Mouse (Mus musculus) kidney, postnatal 0 days (tissue): Measurements from ENCODE around the gene Cryl1. TPM values are rescaled to one million over a fixed set of nuclear protein-coding genes. Genes with fewer than 3 reads are reported as not detected.

Source experiments
- ATAC-seq: fragments of 200-750 bp; cut with Nextera tagmentation; replicated peaks from 2 replicates; pipeline ENCODE4 v1.8.0; 2017; ENCODE audit warnings: low read depth, moderate number of reproducible peaks, moderate TSS enrichment, moderate library complexity; ENCODE audit not compliant: low FRiP score
- DNase-seq: peaks from one replicate; pipeline ENCODE4 v3.0.0-alpha.2; 2016; ENCODE audit warnings: low spot score
- H3K27ac ChIP-seq: fragments of 300-500 bp; sonication (generic); 2 replicates; pipeline ENCODE4 v1.5.1; 2014; ENCODE audit warnings: mild to moderate bottlenecking
- H3K27me3 ChIP-seq: fragments of 300-500 bp; sonication (generic); 2 replicates; pipeline ENCODE4 v1.6.1; 2014; ENCODE audit warnings: low read length, mixed read lengths; ENCODE audit not compliant: insufficient read depth
- H3K36me3 ChIP-seq: fragments of 300-500 bp; sonication (generic); 2 replicates; pipeline ENCODE4 v1.6.1; 2014; ENCODE audit warnings: low read length, mixed read lengths; ENCODE audit not compliant: insufficient read depth
- H3K4me1 ChIP-seq: fragments of 300-500 bp; sonication (generic); replicated peaks from 2 replicates; pipeline ENCODE4 v1.6.1; 2014; ENCODE audit warnings: antibody characterized with exemption, low read length, mixed read lengths; ENCODE audit not compliant: insufficient read depth
- H3K4me2 ChIP-seq: fragments of 300-500 bp; sonication (generic); 2 replicates; pipeline ENCODE4 v1.6.1; 2014; ENCODE audit warnings: mild to moderate bottlenecking, low read length, moderate library complexity, mixed read lengths
- H3K4me3 ChIP-seq: fragments of 300-500 bp; sonication (generic); replicated peaks from 2 replicates; pipeline ENCODE4 v1.5.1; 2014; ENCODE audit warnings: low read depth, low read length
- H3K9ac ChIP-seq: fragments of 300-500 bp; sonication (generic); 2 replicates; pipeline ENCODE4 v1.6.1; 2014; ENCODE audit warnings: low read depth, low read length
- H3K9me3 ChIP-seq: fragments of 300-500 bp; sonication (generic); replicated peaks from 2 replicates; pipeline ENCODE4 v1.6.1; 2016; ENCODE audit warnings: low read length, inconsistent platforms, mixed read lengths
- CTCF ChIP-seq: IDR thresholded peaks from 2 replicates; pipeline ENCODE4 v1.5.1; 2016; ENCODE audit warnings: antibody characterized with exemption, low read depth, mild to moderate bottlenecking, moderate library complexity
- WGBS: fragments of 180-500 bp; shearing (Covaris S2); extraction: QIAGEN DNeasy Blood & Tissue Kit; methylation state at CpG from one replicate; pipeline ENCODE4 v1.1.7; 2014; 5-methylcytosine and 5-hydroxymethylcytosine counted together
- polyA plus RNA-seq: library from polyadenylated mRNA; unstranded; fragments of >200 nt; fragmentation: Nextera tagmentation; extraction: Ambion mirVana; gene quantifications from 2 replicates; pipeline ENCODE4 v1.2.1, GENCODE M21; 2015

Gene Cryl1
- polyA plus RNA-seq, 1 experiment from 2014 or later = 100 TPM

DNA sequence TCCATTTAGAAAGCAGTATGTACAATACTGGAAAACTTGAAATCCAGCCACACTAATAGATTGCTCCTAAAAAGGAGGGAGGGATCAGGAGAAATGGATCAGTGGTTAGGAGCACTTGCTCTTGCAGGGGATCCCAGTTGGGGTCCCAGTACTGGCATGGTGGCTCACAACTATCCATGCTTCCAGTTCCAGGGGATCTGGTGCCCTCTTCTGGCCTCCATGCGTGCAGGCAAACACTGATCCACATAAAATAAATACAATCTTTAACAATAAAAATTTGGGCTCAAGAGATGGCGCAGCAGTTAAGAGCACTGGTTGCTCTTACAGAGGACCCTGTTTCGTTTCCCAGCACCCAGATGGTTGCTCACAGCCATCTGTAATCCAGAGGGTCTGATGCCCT, 52.2 kb downstream of the Cryl1 start:
- Histone ChIP-seq H3K27ac (no peak overlapping the region), H3K9ac (no peak overlapping the region), H3K4me1 (peaks cover 16% of the 10 kb centered on the region; the same call in 1 of the 2 replicates), H3K27me3 (no peaks in the 10 kb centered on the region), H3K36me3 (no peaks in the 10 kb centered on the region), H3K9me3 (no peaks in the 10 kb centered on the region), H3K4me2 (no peak overlapping the region), H3K4me3 (no peak overlapping the region)
- 98% methylated on average over 3 of the region's 3 CpGs for WGBS
- ATAC-seq (no peak), DNase-seq (no peak)
- TF ChIP-seq CTCF = peak; percentile 42

DNA sequence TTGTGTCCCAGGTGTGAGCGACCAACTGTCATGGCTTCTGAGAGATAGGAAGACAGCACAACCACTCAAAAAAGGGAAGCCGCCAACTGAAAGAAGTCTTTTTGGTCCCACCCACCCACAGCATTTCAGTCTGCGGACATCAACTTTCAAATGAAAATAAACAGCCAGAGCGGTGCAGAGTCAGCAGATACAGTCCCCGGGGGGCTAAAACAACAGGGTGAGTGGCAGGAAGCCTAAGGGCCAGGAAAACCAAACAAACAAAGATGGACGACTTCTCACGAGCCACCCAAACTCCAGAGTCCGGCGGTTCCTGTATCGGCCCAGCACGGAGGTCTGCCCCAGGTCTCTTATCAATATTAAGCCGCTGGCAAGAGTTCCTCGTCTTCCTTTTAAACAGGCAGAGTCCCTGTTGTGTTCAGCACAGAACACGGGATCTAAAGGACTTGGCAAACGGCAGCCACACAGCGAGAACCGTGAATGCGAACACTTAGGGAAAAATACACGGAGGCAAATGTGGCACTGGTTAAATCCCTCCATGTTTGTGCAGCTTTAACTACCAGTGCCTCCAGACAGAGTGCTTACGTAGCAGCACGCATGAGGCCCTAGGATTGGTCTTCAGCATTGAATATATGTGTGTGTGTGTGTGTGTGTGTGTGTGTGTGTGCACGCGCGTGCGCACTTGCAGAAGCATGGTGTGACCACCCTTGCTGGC, 53.4 kb downstream of the Cryl1 start:
- H3K9ac ChIP-seq = peak overlapping the region; percentile 42; the same call in 1 of the 2 replicates
- H3K4me3 ChIP-seq = 0 out of 2 replicates have a peak overlapping the region, but pooled peaks have one; percentile 6
- no peaks in the 10 kb centered on the region for H3K27me3 ChIP-seq
- TF ChIP-seq CTCF = no peak
- peaks cover 16% of the 10 kb centered on the region; the same call in 1 of the 2 replicates for H3K4me1 ChIP-seq
- ATAC-seq (no peak), DNase-seq (peak; percentile 52)
- H3K9me3 ChIP-seq = no peaks in the 10 kb centered on the region
- peak overlapping the region; percentile 38 for H3K4me2 ChIP-seq
- WGBS = 50% methylated on average over 25 of the region's 25 CpGs
- H3K36me3 ChIP-seq = no peaks in the 10 kb centered on the region
- peak overlapping the region; percentile 25; the same call in 1 of the 2 replicates for H3K27ac ChIP-seq

DNA sequence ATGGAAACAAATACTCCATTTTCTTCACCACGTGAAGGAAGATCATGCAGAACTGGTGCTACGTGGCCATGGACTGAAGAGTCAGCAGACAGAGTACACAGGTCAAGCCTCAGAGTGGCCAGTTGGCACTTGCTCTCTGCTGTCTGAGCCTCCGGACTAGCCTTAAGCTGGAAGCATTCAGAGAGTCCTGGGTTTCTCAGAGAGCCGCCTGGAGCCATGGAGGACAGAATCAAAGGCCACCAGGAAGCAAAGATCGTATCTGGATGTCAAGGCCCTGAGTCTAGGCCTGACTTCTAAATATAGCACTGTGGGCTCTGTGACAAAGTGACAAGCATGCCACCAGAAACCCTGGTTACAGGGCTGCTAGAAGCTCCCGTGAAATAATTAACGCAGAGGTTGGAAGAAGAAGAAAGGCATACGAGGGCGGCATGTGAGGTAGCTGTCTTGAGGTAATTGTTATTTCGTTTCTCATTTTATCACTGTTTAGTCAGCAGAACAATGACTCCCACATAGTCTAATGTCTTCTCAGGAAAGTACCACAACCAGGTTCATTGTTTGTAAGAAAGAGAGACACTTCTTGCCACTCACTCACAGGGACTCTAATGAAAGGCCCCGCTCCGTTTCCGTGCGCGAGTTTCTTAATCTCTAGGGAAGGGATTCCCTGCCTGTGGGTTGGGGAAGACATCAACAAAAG, 55.1 kb downstream of the Cryl1 start:
- H3K36me3 ChIP-seq = no peaks in the 10 kb centered on the region
- WGBS = 50% methylated on average over 15 of the region's 15 CpGs
- ATAC-seq = peak; percentile 78
- no peak for DNase-seq
- peaks cover 16% of the 10 kb centered on the region; the same call in 1 of the 2 replicates for H3K4me1 ChIP-seq
- H3K9ac ChIP-seq = no peak overlapping the region
- H3K27me3 ChIP-seq = no peaks in the 10 kb centered on the region
- H3K4me3 ChIP-seq = no peak overlapping the region
- TF ChIP-seq CTCF = no peak
- H3K9me3 ChIP-seq = no peaks in the 10 kb centered on the region
- no peak overlapping the region for H3K4me2 ChIP-seq
- H3K27ac ChIP-seq = peak overlapping the region; percentile 48; the same call in 1 of the 2 replicates

DNA sequence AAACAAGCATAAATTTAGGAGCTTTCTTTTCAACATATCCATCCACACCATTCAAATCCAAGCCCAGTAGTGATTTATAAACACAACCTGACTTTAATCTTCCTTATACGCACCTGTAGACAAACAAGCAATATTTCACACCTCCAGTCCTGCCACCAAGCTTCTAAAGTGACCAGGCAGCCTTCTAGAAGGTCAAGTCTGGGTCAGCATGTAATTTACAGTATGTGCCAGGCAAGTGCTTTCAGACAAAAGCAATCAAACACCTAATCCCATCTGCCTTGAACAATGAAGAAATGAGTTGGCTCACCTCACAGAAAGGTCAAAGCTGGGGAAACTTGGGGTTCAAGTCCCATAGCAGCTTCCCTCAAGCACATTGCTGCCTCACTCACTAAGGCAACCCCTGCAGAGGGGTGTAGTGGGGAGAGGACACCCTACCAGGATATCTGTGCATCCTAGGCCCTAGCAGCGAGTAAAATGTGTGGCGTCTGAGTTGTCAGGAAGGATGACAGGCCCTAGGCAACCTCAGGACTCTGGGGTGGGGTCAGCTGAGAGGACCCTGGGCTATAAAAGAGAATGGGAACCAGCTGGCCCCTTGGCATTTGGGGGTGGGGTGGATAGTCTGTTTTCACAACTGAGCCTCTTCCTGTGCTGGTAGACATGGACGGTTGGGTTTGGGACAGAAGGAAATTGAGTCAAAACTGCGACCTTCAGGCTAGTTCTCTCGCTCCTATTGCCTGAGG, 55.8 kb downstream of the Cryl1 start:
- H3K4me2 ChIP-seq = no peak overlapping the region
- peaks cover 16% of the 10 kb centered on the region; the same call in 1 of the 2 replicates for H3K4me1 ChIP-seq
- TF ChIP-seq CTCF = no peak
- H3K9me3 ChIP-seq = no peaks in the 10 kb centered on the region
- 41% methylated on average over 6 of the region's 6 CpGs for WGBS
- H3K27me3 ChIP-seq = no peaks in the 10 kb centered on the region
- no peaks in the 10 kb centered on the region for H3K36me3 ChIP-seq
- ATAC-seq = peak; percentile 48
- no peak overlapping the region for H3K4me3 ChIP-seq
- H3K27ac ChIP-seq = peak overlapping the region; percentile 48; the same call in 1 of the 2 replicates
- H3K9ac ChIP-seq = no peak overlapping the region
- peak; percentile 59 for DNase-seq

DNA sequence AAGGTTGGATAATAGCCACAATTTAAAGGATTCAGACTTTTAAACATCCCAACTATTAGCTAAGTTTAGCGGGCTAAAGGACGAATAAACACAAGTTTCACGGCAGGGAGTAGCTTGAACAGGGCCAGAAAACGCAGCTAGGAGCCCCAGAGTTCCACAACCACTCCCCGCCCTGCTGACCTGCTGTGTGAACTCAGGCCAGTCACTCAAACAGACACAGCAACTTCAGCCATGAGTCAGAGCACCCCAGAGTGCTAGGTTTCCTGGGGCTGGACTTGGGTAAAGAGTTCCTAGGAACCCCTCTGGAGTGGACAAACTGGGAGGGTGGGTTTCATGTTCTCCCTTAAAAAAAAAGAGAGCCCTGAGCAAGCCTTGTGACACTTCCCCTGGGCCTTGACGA, 59.7 kb downstream of the Cryl1 start:
- Histone ChIP-seq H3K27me3 (no peaks in the 10 kb centered on the region), H3K9me3 (no peaks in the 10 kb centered on the region), H3K4me3 (no peak overlapping the region), H3K36me3 (no peaks in the 10 kb centered on the region), H3K4me2 (no peak overlapping the region), H3K9ac (no peak overlapping the region), H3K4me1 (peaks cover 9% of the 10 kb centered on the region; the same call in 1 of the 2 replicates), H3K27ac (no peak overlapping the region)
- WGBS = 51% methylated on average over 6 of the region's 6 CpGs
- no peak for TF ChIP-seq CTCF
- DNase-seq (no peak), ATAC-seq (no peak)

DNA sequence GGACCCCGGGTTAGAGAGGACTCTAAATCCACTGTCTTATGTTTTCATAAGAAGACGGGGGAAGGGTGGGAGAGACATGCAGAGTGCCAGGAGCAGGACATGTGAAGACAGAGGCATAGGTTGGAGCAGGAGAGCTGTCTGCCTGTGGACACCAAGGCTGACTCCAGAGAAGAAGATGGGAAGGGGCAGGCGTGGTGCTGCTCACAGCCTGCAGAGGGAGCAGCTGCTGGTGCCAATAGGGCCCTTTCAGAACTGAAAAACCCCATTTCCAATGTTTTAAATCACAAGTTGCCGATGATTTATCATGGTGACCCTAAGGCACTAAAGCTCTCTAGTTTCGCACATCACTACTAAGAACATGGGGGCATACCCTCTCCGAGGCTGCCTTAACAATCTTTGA, 63.5 kb downstream of the Cryl1 start:
- Histone ChIP-seq H3K4me2 (no peak overlapping the region), H3K9me3 (no peaks in the 10 kb centered on the region), H3K9ac (no peak overlapping the region), H3K27me3 (no peaks in the 10 kb centered on the region), H3K27ac (no peak overlapping the region), H3K4me3 (no peak overlapping the region), H3K36me3 (no peaks in the 10 kb centered on the region), H3K4me1 (no peaks in the 10 kb centered on the region)
- no peak for ATAC-seq
- peak; percentile 29 for DNase-seq
- peak; percentile 54; the same call in 1 of the 2 replicates for TF ChIP-seq CTCF
- 68% methylated on average over 6 of the region's 6 CpGs for WGBS
